ENCODE assay signal across 11 mouse cellular contexts in the genomic region with DNA sequence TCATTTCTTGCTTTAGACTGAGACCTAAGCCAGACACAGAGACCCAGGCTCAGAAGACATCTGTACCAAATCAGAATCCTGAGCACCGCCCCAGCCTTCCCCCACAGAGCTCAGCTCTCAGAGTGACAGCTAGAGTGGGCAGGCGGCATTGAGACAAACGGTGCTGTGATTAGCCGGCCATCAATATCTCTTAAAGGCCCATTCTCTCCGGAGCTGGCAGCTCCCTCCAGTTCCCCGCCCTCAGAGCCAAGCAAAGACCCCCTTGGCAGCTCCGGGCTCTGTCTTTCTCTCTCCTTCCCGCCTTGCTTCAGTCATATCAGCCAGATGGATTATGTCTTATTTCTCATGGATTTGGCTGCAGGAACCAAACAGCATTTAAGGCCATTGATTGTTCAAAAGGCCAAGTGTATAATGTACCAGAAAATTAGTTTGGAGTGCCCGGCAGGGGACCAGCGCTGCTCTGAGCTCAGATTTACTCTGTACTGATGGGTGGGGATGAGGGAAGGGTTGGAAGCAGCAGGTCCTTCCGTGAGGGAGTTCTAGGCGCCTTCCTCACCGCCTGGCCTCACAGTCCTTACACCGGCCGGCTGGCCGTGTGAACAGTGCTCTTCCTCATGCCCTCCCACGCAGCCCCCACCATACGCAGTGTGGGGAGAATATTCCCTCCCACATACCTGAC.
DNase-seq lines count a peak whose midpoint lies in the region; ATAC-seq lines count a peak whose summit lies in the region.
"Had no signal": no experiment of that assay in that cellular context is flagged by ENCODE, and none has a peak within 500 bp of the region (broad histone marks: within the 10 kb centered on the region; RNA-seq: fewer than 3 reads in every experiment).

No protein-coding gene starts in this region.

- H3K4me2 ChIP-seq in kidney, embryonic 15.5 days: 0 out of 2 replicates have a peak overlapping the region, but pooled peaks have one; percentile 21
- H3K4me2 ChIP-seq in forebrain, embryonic 16.5 days (ENCODE audit: low read length): peak overlapping the region; percentile 1; the same call in 1 of the 2 replicates
- no peak overlapping the region for H3K4me2 ChIP-seq in neural tube, embryonic 14.5 days (ENCODE audit: low read depth, low read length)

- no peak overlapping the region for H3K27ac ChIP-seq in kidney, embryonic 15.5 days
- peak overlapping the region; percentile 65 for H3K27ac ChIP-seq in forebrain, embryonic 16.5 days (ENCODE audit: low read length)
- H3K27ac ChIP-seq in neural tube, embryonic 14.5 days (ENCODE audit: low read depth, low read length): no peak overlapping the region
- H3K27ac ChIP-seq: gastrocnemius, adult 2 months had no signal

- no peaks in the 10 kb centered on the region for H3K9me3 ChIP-seq in kidney, embryonic 15.5 days (replicated peaks)
- no peaks in the 10 kb centered on the region for H3K9me3 ChIP-seq in forebrain, embryonic 16.5 days (ENCODE audit: control insufficient read depth, low read length)
- H3K9me3 ChIP-seq in neural tube, embryonic 14.5 days (ENCODE audit: control insufficient read depth, low read length): no peaks in the 10 kb centered on the region

- H3K4me1 ChIP-seq in kidney, embryonic 15.5 days: peaks cover 26% of the 10 kb centered on the region
- H3K4me1 ChIP-seq in forebrain, embryonic 16.5 days (replicated peaks; ENCODE audit: control insufficient read depth, insufficient read depth, low read length): peaks cover 45% of the 10 kb centered on the region
- H3K4me1 ChIP-seq in neural tube, embryonic 14.5 days (ENCODE audit: control insufficient read depth, insufficient read depth, low read length): peaks cover 30% of the 10 kb centered on the region

- intact Hi-C loops in heart, postnatal 14 days (cut with DNase I): no loop called here

- no peak overlapping the region for H3K9ac ChIP-seq in kidney, embryonic 15.5 days
- H3K9ac ChIP-seq in forebrain, embryonic 16.5 days (replicated peaks; ENCODE audit: low read depth, low read length): peak overlapping the region; percentile 10
- H3K9ac ChIP-seq in neural tube, embryonic 14.5 days (replicated peaks; ENCODE audit: low read depth, low read length): no peak overlapping the region

- H3K4me3 ChIP-seq in kidney, embryonic 15.5 days (replicated peaks): no peak overlapping the region
- no peak overlapping the region for H3K4me3 ChIP-seq in forebrain, embryonic 16.5 days (replicated peaks; ENCODE audit: low read length)
- H3K4me3 ChIP-seq in neural tube, embryonic 14.5 days (ENCODE audit: low read depth, low read length): no peak overlapping the region
- H3K4me3 ChIP-seq: gastrocnemius, adult 2 months had no signal

- 12% methylated on average over 18 of the region's 18 CpGs for WGBS in kidney, embryonic 15.5 days
- 11% methylated on average over 18 of the region's 18 CpGs for WGBS in forebrain, embryonic 16.5 days
- WGBS in neural tube, embryonic 14.5 days: 7% methylated on average over 18 of the region's 18 CpGs

- peak; percentile 40; the same call in 1 of the 2 replicates for ATAC-seq in kidney, embryonic 15.5 days (replicated peaks; ENCODE audit: low FRiP score)
- ATAC-seq in forebrain, embryonic 16.5 days: peak; percentile 77
- ATAC-seq in neural tube, embryonic 14.5 days (ENCODE audit: low read depth): peak; percentile 48

- no peak for DNase-seq in kidney, adult 18-20 months
- peak; percentile 57 for DNase-seq in mesoderm, embryonic 11.5 days (ENCODE audit: low read depth, low spot score)
- DNase-seq in natural killer cell, adult 2 months (ENCODE audit: low spot score in 2 of 2): no peak
- no peak for DNase-seq in heart, postnatal 14 days
- no peak for DNase-seq in cerebellum, adult 9-11 months
- DNase-seq: gastrocnemius, adult 2 months; spleen, adult 18-20 months; thymus, adult 18-20 months had no signal

- H3K27me3 ChIP-seq in kidney, embryonic 15.5 days: peaks cover 23% of the 10 kb centered on the region
- H3K27me3 ChIP-seq in forebrain, embryonic 16.5 days (replicated peaks; ENCODE audit: control insufficient read depth, insufficient read depth, low read length): no peaks in the 10 kb centered on the region
- H3K27me3 ChIP-seq in neural tube, embryonic 14.5 days (ENCODE audit: control insufficient read depth, insufficient read depth, low read length): no peaks in the 10 kb centered on the region

- H3K36me3 ChIP-seq in kidney, embryonic 15.5 days: no peaks in the 10 kb centered on the region
- no peaks in the 10 kb centered on the region for H3K36me3 ChIP-seq in forebrain, embryonic 16.5 days (ENCODE audit: control insufficient read depth, insufficient read depth)
- no peaks in the 10 kb centered on the region for H3K36me3 ChIP-seq in neural tube, embryonic 14.5 days (ENCODE audit: control insufficient read depth, insufficient read depth, low read length)
